Mouse (Mus musculus) CH12.LX (cell line): ENCODE measurements around the gene Filip1l.

Experiments
- CHD2 ChIP-seq: IDR thresholded peaks from 2 replicates; pipeline ENCODE4 v1.6.1; 2011; ENCODE audit warnings: low read length, improper control_type of control experiment
- CTCF ChIP-seq, 2 experiments: IDR thresholded peaks in 1 of 2; conservative IDR thresholded peaks in 1 of 2; 2 replicates each; pipeline ENCODE4 v1.5.1; 2011 to 2012; ENCODE audit warnings: low read depth in 2 of 2, low read length in 2 of 2, improper control_type of control experiment in 1 of 2, inconsistent platforms in 1 of 2, mild to moderate bottlenecking in 1 of 2, moderate library complexity in 1 of 2
- E2F4 ChIP-seq: IDR thresholded peaks from 2 replicates; pipeline ENCODE4 v1.6.1; 2011; ENCODE audit warnings: low read depth, low read length, improper control_type of control experiment; ENCODE audit not compliant: insufficient replicate concordance
- EP300 ChIP-seq: IDR thresholded peaks from 2 replicates; pipeline ENCODE4 v1.6.1; 2011; ENCODE audit warnings: low read length, improper control_type of control experiment
- GABPA ChIP-seq: IDR thresholded peaks from 2 replicates; pipeline ENCODE4 v1.6.1; 2012; ENCODE audit warnings: low read depth, low read length, improper control_type of control experiment, inconsistent platforms; ENCODE audit not compliant: insufficient replicate concordance
- HCFC1 ChIP-seq: IDR thresholded peaks from 2 replicates; pipeline ENCODE4 v1.6.1; 2012; ENCODE audit warnings: low read depth, mild to moderate bottlenecking, inconsistent platforms, low read length, improper control_type of control experiment
- POLR2A ChIP-seq: IDR thresholded peaks from 2 replicates; pipeline ENCODE4 v1.6.1; 2011; ENCODE audit warnings: low read depth, mild to moderate bottlenecking, improper control_type of control experiment, low read length
- POLR2AphosphoS2 ChIP-seq: IDR thresholded peaks from 2 replicates; pipeline ENCODE4 v1.6.1; 2011; ENCODE audit warnings: low read depth, low read length, improper control_type of control experiment
- TBP ChIP-seq: conservative IDR thresholded peaks from 2 replicates; pipeline ENCODE4 v1.6.1; 2011; ENCODE audit warnings: low read depth, low read length, improper control_type of control experiment
- TCF12 ChIP-seq: IDR thresholded peaks from 2 replicates; pipeline ENCODE4 v1.6.1; 2014; ENCODE audit warnings: low read depth, mild to moderate bottlenecking, inconsistent platforms, low read length, improper control_type of control experiment
- USF1 ChIP-seq: IDR thresholded peaks from 2 replicates; pipeline ENCODE4 v1.6.1; 2014; ENCODE audit warnings: low read depth, mild to moderate bottlenecking, inconsistent platforms, low read length, improper control_type of control experiment
- ZC3H11A ChIP-seq: IDR thresholded peaks from 2 replicates; pipeline ENCODE4 v1.6.1; 2012; ENCODE audit warnings: low read depth, mild to moderate bottlenecking, inconsistent platforms, low read length, improper control_type of control experiment
- ZNF384 ChIP-seq: IDR thresholded peaks from 2 replicates; pipeline ENCODE4 v1.6.1; 2012; ENCODE audit warnings: low read depth, low read length, improper control_type of control experiment, inconsistent platforms

DNA sequence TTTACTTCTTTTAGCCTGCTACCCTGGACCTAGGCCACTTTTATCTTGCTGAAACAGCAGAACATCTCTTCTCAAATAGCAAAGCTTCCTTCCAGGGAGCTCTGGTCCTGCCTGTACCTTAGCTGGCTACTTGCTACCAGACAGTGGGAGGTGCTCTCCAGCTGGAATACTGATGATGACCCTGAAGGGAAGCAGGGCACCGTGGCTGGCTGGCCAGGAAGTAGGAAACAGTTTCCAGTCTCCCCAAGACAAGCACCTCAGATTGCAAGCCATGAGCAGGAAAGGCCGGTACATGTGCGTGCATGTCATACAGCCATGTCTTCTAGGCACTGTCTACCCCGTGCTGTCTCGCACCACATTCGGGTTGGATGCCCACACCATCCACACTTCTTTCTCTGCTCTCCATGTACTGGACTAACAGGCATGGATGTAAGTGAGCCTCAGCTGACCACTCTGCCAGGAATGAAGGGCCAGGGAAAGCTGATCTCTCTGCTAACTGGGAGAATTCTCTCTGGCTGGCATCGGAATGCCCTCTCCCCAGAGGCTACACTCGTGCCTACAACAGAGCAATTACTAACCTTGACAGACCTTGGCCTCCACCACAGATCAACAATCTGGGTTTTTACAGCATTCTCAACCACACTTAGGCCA, 17.1 kb downstream of the Filip1l start:
- no peak for TF ChIP-seq E2F4
- no peak for TF ChIP-seq EP300
- no peak for TF ChIP-seq POLR2A
- TF ChIP-seq CTCF (conservative IDR thresholded peaks at IDR 0.05 in 1 of 2, IDR thresholded peaks at IDR 0.05 in 1 of 2; ENCODE audit: low read depth in 2 of 2, low read length in 2 of 2): no peak
- TF ChIP-seq GABPA: no peak
- no peak for TF ChIP-seq HCFC1
- TF ChIP-seq ZC3H11A: no peak
- TF ChIP-seq USF1: no peak
- no peak for TF ChIP-seq ZNF384
- no peak for TF ChIP-seq POLR2AphosphoS2
- no peak for TF ChIP-seq CHD2
- no peak for TF ChIP-seq TBP
- TF ChIP-seq TCF12: no peak
